ENCODE assay signal across 20 mouse cellular contexts in the genomic region with DNA sequence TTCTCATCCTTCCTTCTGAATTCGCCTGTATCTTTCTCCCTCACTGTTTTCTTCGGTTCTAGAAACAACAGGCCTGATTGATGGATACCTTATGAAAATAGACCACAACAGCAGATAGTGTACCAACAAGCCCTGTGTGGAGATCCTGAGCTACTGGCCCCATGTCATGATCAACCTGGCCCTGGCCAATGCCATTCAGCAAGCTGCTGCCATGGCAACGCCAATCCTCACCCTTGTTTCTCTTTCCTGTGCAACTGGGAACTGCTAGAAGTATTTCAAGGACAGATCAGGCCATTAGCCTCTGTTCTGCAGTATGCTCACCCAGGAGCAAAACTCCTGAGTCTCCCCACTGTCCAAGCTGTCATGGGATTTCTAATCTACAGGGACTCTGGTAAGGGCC.
A peak's percentile ranks its signal among the peaks of the same experiment; 100 is the strongest.
DNase-seq lines count a peak whose midpoint lies in the region; ATAC-seq lines count a peak whose summit lies in the region.
"Had no signal": no experiment of that assay in that cellular context is flagged by ENCODE, and none has a peak within 500 bp of the region (broad histone marks: within the 10 kb centered on the region; RNA-seq: fewer than 3 reads in every experiment).

No protein-coding gene starts in this region.

- H3K4me3 ChIP-seq in hindbrain, embryonic 16.5 days (ENCODE audit: low read length): no peak overlapping the region
- H3K4me3 ChIP-seq in hindbrain, embryonic 10.5 days: no peak overlapping the region
- H3K4me3 ChIP-seq: gastrocnemius, adult 2 months; heart, embryonic 12.5 days; neural tube, embryonic 13.5 days had no signal

- 74% methylated on average over 3 of the region's 3 CpGs for WGBS in hindbrain, embryonic 16.5 days
- WGBS in hindbrain, embryonic 10.5 days: 83% methylated on average over 3 of the region's 3 CpGs

- no peak for ATAC-seq in cerebellum, adult (ENCODE audit: insufficient number of reproducible peaks, low FRiP score, low TSS enrichment)
- ATAC-seq in hindbrain, embryonic 16.5 days: peak; percentile 56; the same call in 1 of the 2 replicates
- ATAC-seq: activated CD4-positive, CD25-positive, alpha-beta regulatory T cell, adult 4 months had no signal

- DNase-seq in cerebellum, postnatal 14 days: peak; percentile 21 to 26
- no peak for DNase-seq in hindbrain, embryonic 10.5 days (ENCODE audit: low spot score)
- DNase-seq in adrenal gland, adult 2 months: peak; percentile 62
- peak; percentile 60 to 72 for DNase-seq in adrenal gland, postnatal 36 days
- DNase-seq in right cerebral cortex, postnatal 4 days: no peak
- DNase-seq in right cerebral cortex, adult 18-20 months: no peak
- DNase-seq: cerebellum, adult 2 months; gastrocnemius, adult 2 months; heart, postnatal 14 days; kidney, adult 8-10 months; kidney, postnatal 14 days; liver; lung, postnatal 10 days; thymus, postnatal 14 days had no signal

- H3K27me3 ChIP-seq in hindbrain, embryonic 16.5 days (replicated peaks; ENCODE audit: control insufficient read depth, insufficient read depth, low read length): no peaks in the 10 kb centered on the region
- no peaks in the 10 kb centered on the region for H3K27me3 ChIP-seq in hindbrain, embryonic 10.5 days (ENCODE audit: insufficient read depth, poor library complexity, severe bottlenecking)
- H3K27me3 ChIP-seq: heart, embryonic 12.5 days; neural tube, embryonic 13.5 days had no signal

- H3K4me2 ChIP-seq in hindbrain, embryonic 16.5 days (ENCODE audit: low read length): no peak overlapping the region
- H3K4me2 ChIP-seq: heart, embryonic 12.5 days; neural tube, embryonic 13.5 days had no signal

- no peaks in the 10 kb centered on the region for H3K36me3 ChIP-seq in hindbrain, embryonic 16.5 days (ENCODE audit: control insufficient read depth, insufficient read depth, low read length)
- no peaks in the 10 kb centered on the region for H3K36me3 ChIP-seq in hindbrain, embryonic 10.5 days
- H3K36me3 ChIP-seq: G1E; heart, embryonic 12.5 days; neural tube, embryonic 13.5 days had no signal

- H3K27ac ChIP-seq in hindbrain, embryonic 16.5 days (ENCODE audit: low read depth, low read length): no peak overlapping the region
- no peak overlapping the region for H3K27ac ChIP-seq in hindbrain, embryonic 10.5 days
- H3K27ac ChIP-seq: gastrocnemius, adult 2 months; neural tube, embryonic 13.5 days had no signal

- H3K9ac ChIP-seq in hindbrain, embryonic 16.5 days (ENCODE audit: low read depth, low read length): no peak overlapping the region
- H3K9ac ChIP-seq: heart, embryonic 12.5 days; neural tube, embryonic 13.5 days had no signal

- no peaks in the 10 kb centered on the region for H3K4me1 ChIP-seq in hindbrain, embryonic 16.5 days (ENCODE audit: control insufficient read depth, insufficient read depth, low read depth, low read length)
- peaks cover 4% of the 10 kb centered on the region; the same call in 1 of the 2 replicates for H3K4me1 ChIP-seq in hindbrain, embryonic 10.5 days (replicated peaks)
- H3K4me1 ChIP-seq: heart, embryonic 12.5 days had no signal

- H3K9me3 ChIP-seq in hindbrain, embryonic 16.5 days (ENCODE audit: control insufficient read depth, low read length): no peaks in the 10 kb centered on the region
- no peaks in the 10 kb centered on the region; the same call in 1 of the 2 replicates for H3K9me3 ChIP-seq in hindbrain, embryonic 10.5 days
- H3K9me3 ChIP-seq: neural tube, embryonic 13.5 days had no signal

Comparison
In these comparisons a context has a peak if more than half of its experiments do, and no peak if none do; other contexts are left out.
1. DNase-seq: peak in cerebellum, postnatal 14 days (2 of 2), adrenal gland, adult 2 months (single experiment) and adrenal gland, postnatal 36 days (2 of 2); none in hindbrain, embryonic 10.5 days (single experiment), right cerebral cortex, postnatal 4 days (single experiment) and right cerebral cortex, adult 18-20 months (single experiment).